Mouse (Mus musculus): Measurements from ENCODE around the gene Mfsd7a. TPM values are rescaled to one million over a fixed set of nuclear protein-coding genes. Genes with fewer than 3 reads are reported as not detected.

The Mfsd7a gene
- polyA plus RNA-seq, 1 experiment from 2014 or later: 0.70 TPM

- Histone ChIP-seq H3K9ac (0 out of 2 replicates have a peak overlapping the region, but pooled peaks have one; percentile 99), H3K4me1 (peaks cover 25% of the 10 kb centered on the region), H3K4me3 (peak overlapping the region; percentile 95), H3K27ac (no peak overlapping the region), H3K4me2 (peak overlapping the region; percentile 71), H3K27me3 (no peaks in the 10 kb centered on the region), H3K36me3 (no peaks in the 10 kb centered on the region), H3K9me3 (no peaks in the 10 kb centered on the region)
- no peak for ATAC-seq (ENCODE audit: insufficient number of reproducible peaks, low FRiP score, low TSS enrichment, low read depth)
- WGBS: 44% methylated on average over 6 of the region's 6 CpGs
Observed at GRCm38 (mm10) chr5:108460461-108460860, 11.8 kb upstream of the Mfsd7a start.

GRCm38 (mm10) chr5:108458706-108459105 lies 10.0 kb upstream of the Mfsd7a start:
- no peaks in the 10 kb centered on the region for H3K36me3 ChIP-seq
- H3K9ac ChIP-seq: no peak overlapping the region
- no peak overlapping the region for H3K4me2 ChIP-seq
- H3K4me1 ChIP-seq: peaks cover 23% of the 10 kb centered on the region
- no peak for ATAC-seq (ENCODE audit: insufficient number of reproducible peaks, low FRiP score, low TSS enrichment, low read depth)
- no peak overlapping the region for H3K27ac ChIP-seq
- no peak overlapping the region for H3K4me3 ChIP-seq
- no peaks in the 10 kb centered on the region for H3K9me3 ChIP-seq
- WGBS: 83% methylated on average over 2 of the region's 2 CpGs
- no peaks in the 10 kb centered on the region for H3K27me3 ChIP-seq

GRCm38 (mm10) chr5:108454094-108454493 lies 5.4 kb upstream of the Mfsd7a start:
- no peaks in the 10 kb centered on the region for H3K9me3 ChIP-seq
- no peak for ATAC-seq (ENCODE audit: insufficient number of reproducible peaks, low FRiP score, low TSS enrichment, low read depth)
- WGBS: 49% methylated on average over 3 of the region's 3 CpGs
- no peak overlapping the region for H3K27ac ChIP-seq
- no peaks in the 10 kb centered on the region for H3K36me3 ChIP-seq
- H3K4me3 ChIP-seq: no peak overlapping the region
- H3K4me2 ChIP-seq: no peak overlapping the region
- H3K4me1 ChIP-seq: peaks cover 3% of the 10 kb centered on the region; the same call in 1 of the 2 replicates
- no peaks in the 10 kb centered on the region for H3K27me3 ChIP-seq
- H3K9ac ChIP-seq: no peak overlapping the region

GRCm38 (mm10) chr5:108452422-108452821 lies 3.7 kb upstream of the Mfsd7a start:
- peaks cover 13% of the 10 kb centered on the region for H3K4me1 ChIP-seq
- no peak overlapping the region for H3K4me3 ChIP-seq
- no peak overlapping the region for H3K9ac ChIP-seq
- no peaks in the 10 kb centered on the region for H3K36me3 ChIP-seq
- H3K27ac ChIP-seq: no peak overlapping the region
- H3K9me3 ChIP-seq: no peaks in the 10 kb centered on the region
- 90% methylated on average over 1 of the region's 1 CpGs for WGBS
- H3K27me3 ChIP-seq: 0 out of 2 replicates have a peak, but pooled peaks cover 5% of the 10 kb centered on the region
- no peak for ATAC-seq (ENCODE audit: insufficient number of reproducible peaks, low FRiP score, low TSS enrichment, low read depth)
- no peak overlapping the region for H3K4me2 ChIP-seq

GRCm38 (mm10) chr5:108451611-108452010 lies 2.9 kb upstream of the Mfsd7a start:
- H3K27ac ChIP-seq: no peak overlapping the region
- no peaks in the 10 kb centered on the region for H3K9me3 ChIP-seq
- H3K4me3 ChIP-seq: no peak overlapping the region
- peaks cover 13% of the 10 kb centered on the region for H3K4me1 ChIP-seq
- no peak overlapping the region for H3K4me2 ChIP-seq
- ATAC-seq (ENCODE audit: insufficient number of reproducible peaks, low FRiP score, low TSS enrichment, low read depth): no peak
- H3K9ac ChIP-seq: no peak overlapping the region
- H3K36me3 ChIP-seq: no peaks in the 10 kb centered on the region
- 0 out of 2 replicates have a peak, but pooled peaks cover 5% of the 10 kb centered on the region for H3K27me3 ChIP-seq
- WGBS: 74% methylated on average over 1 of the region's 1 CpGs

GRCm38 (mm10) chr5:108450837-108451540 lies 2.3 kb upstream of the Mfsd7a start:
- no peak overlapping the region for H3K4me3 ChIP-seq
- no peaks in the 10 kb centered on the region for H3K36me3 ChIP-seq
- H3K9ac ChIP-seq: no peak overlapping the region
- H3K27me3 ChIP-seq: 0 out of 2 replicates have a peak, but pooled peaks cover 5% of the 10 kb centered on the region
- H3K27ac ChIP-seq: no peak overlapping the region
- no peak overlapping the region for H3K4me2 ChIP-seq
- ATAC-seq (ENCODE audit: insufficient number of reproducible peaks, low FRiP score, low TSS enrichment, low read depth): no peak
- H3K4me1 ChIP-seq: peaks cover 13% of the 10 kb centered on the region
- 72% methylated on average over 8 of the region's 8 CpGs for WGBS
- no peaks in the 10 kb centered on the region for H3K9me3 ChIP-seq

GRCm38 (mm10) chr5:108447857-108448256 lies 834 bp downstream of the Mfsd7a start:
- Histone ChIP-seq H3K27me3 (0 out of 2 replicates have a peak, but pooled peaks cover 5% of the 10 kb centered on the region), H3K4me2 (peak overlapping the region; percentile 63; the same call in 1 of the 2 replicates), H3K9me3 (no peaks in the 10 kb centered on the region), H3K27ac (no peak overlapping the region), H3K9ac (no peak overlapping the region), H3K4me1 (peaks cover 13% of the 10 kb centered on the region), H3K4me3 (no peak overlapping the region), H3K36me3 (no peaks in the 10 kb centered on the region)
- WGBS: 77% methylated on average over 7 of the region's 7 CpGs
- no peak for ATAC-seq (ENCODE audit: insufficient number of reproducible peaks, low FRiP score, low TSS enrichment, low read depth)

- Histone ChIP-seq H3K4me2 (no peak overlapping the region), H3K36me3 (no peaks in the 10 kb centered on the region), H3K4me3 (no peak overlapping the region), H3K27ac (no peak overlapping the region), H3K9me3 (no peaks in the 10 kb centered on the region), H3K9ac (no peak overlapping the region), H3K4me1 (peaks cover 13% of the 10 kb centered on the region), H3K27me3 (0 out of 2 replicates have a peak, but pooled peaks cover 5% of the 10 kb centered on the region)
- no peak for ATAC-seq (ENCODE audit: insufficient number of reproducible peaks, low FRiP score, low TSS enrichment, low read depth)
- 83% methylated on average over 3 of the region's 3 CpGs for WGBS
Observed at GRCm38 (mm10) chr5:108446973-108447372, 1.7 kb downstream of the Mfsd7a start.

- ATAC-seq (ENCODE audit: insufficient number of reproducible peaks, low FRiP score, low TSS enrichment, low read depth): no peak
Observed at GRCm38 (mm10) chr5:108436101-108436500, 12.6 kb downstream of the Mfsd7a start.

GRCm38 (mm10) chr5:108433804-108434587 lies 14.7 kb downstream of the Mfsd7a start, which contains the start of gene Atp5k:
Gene Atp5k, minus strand, starts transcription at chr5:108434448.
- Histone ChIP-seq H3K4me2 (peak within 1 kb of the TSS; percentile 75), H3K36me3 (peaks cover 32% of the 10 kb centered on the region), H3K9me3 (no peaks in the 10 kb centered on the region), H3K4me3 (peak within 1 kb of the TSS; percentile 81), H3K27me3 (peaks cover 12% of the 10 kb centered on the region; the same call in 1 of the 2 replicates), H3K9ac (peak within 1 kb of the TSS; percentile 87), H3K27ac (0 out of 2 replicates have a peak within 1 kb of the TSS, but pooled peaks have one; percentile 11), H3K4me1 (peaks cover 17% of the 10 kb centered on the region)
- ATAC-seq (ENCODE audit: insufficient number of reproducible peaks, low FRiP score, low TSS enrichment, low read depth): peak; percentile 50
- WGBS: under 1% methylated on average over 42 of the region's 42 CpGs

More at GRCm38 (mm10) chr5:108436101-108436500, 12.6 kb downstream of the Mfsd7a start:
- Histone ChIP-seq H3K27me3 (peaks cover 12% of the 10 kb centered on the region; the same call in 1 of the 2 replicates), H3K9ac (no peak overlapping the region), H3K4me2 (no peak overlapping the region), H3K4me3 (no peak overlapping the region), H3K27ac (no peak overlapping the region), H3K4me1 (peaks cover 17% of the 10 kb centered on the region), H3K36me3 (peaks cover 16% of the 10 kb centered on the region), H3K9me3 (no peaks in the 10 kb centered on the region)
- 57% methylated on average over 2 of the region's 2 CpGs for WGBS

- H3K27ac ChIP-seq: no peak overlapping the region
- peaks cover 32% of the 10 kb centered on the region for H3K36me3 ChIP-seq
- no peak overlapping the region for H3K4me2 ChIP-seq
- H3K27me3 ChIP-seq: 0 out of 2 replicates have a peak, but pooled peaks cover 5% of the 10 kb centered on the region
- 86% methylated on average over 6 of the region's 6 CpGs for WGBS
- peaks cover 17% of the 10 kb centered on the region for H3K4me1 ChIP-seq
- no peaks in the 10 kb centered on the region for H3K9me3 ChIP-seq
- H3K4me3 ChIP-seq: no peak overlapping the region
- no peak overlapping the region for H3K9ac ChIP-seq
- no peak for ATAC-seq (ENCODE audit: insufficient number of reproducible peaks, low FRiP score, low TSS enrichment, low read depth)
Observed at GRCm38 (mm10) chr5:108431196-108431595, 17.5 kb downstream of the Mfsd7a start.

GRCm38 (mm10) chr5:108427186-108427585 lies 21.5 kb downstream of the Mfsd7a start:
- WGBS: 48% methylated on average over 1 of the region's 1 CpGs
- Histone ChIP-seq H3K4me3 (no peak overlapping the region), H3K4me2 (no peak overlapping the region), H3K9me3 (no peaks in the 10 kb centered on the region), H3K9ac (no peak overlapping the region), H3K27ac (no peak overlapping the region), H3K4me1 (no peaks in the 10 kb centered on the region), H3K36me3 (peaks cover 24% of the 10 kb centered on the region), H3K27me3 (no peaks in the 10 kb centered on the region)
- ATAC-seq (ENCODE audit: insufficient number of reproducible peaks, low FRiP score, low TSS enrichment, low read depth): no peak

Measured in limb, embryonic 15.5 days (tissue).